Comparison of ENCODE assay signal across 8 mouse cellular contexts in genomic region chr3:101604550-101605223, GRCm38 (mm10). TPM values are rescaled to one million over a fixed set of nuclear protein-coding genes. Genes with fewer than 3 reads are reported as not detected.
DNase-seq lines count a peak whose midpoint lies in the region; ATAC-seq and TF ChIP-seq lines count a peak whose summit lies in the region.

Atp1a1 (minus strand) TSS chr3:101604684.

- peak within 1 kb of the TSS; percentile 86 for H3K4me3 ChIP-seq in bone marrow macrophage, adult 2 months (ENCODE audit: insufficient read depth, low read length)
- peak within 1 kb of the TSS; percentile 80 for H3K4me3 ChIP-seq in embryonic fibroblast, embryonic 13.5 days (ENCODE audit: insufficient read depth, low read length)
- peak within 1 kb of the TSS; percentile 82 for H3K4me3 ChIP-seq in kidney, embryonic 14.5 days (ENCODE audit: low read length)
- H3K4me3 ChIP-seq in limb, embryonic 15.5 days: peak within 1 kb of the TSS; percentile 92

- no peak for TF ChIP-seq CTCF in bone marrow macrophage, adult 2 months (IDR thresholded peaks at IDR 0.05; ENCODE audit: low read depth, low read length)
- TF ChIP-seq CTCF in embryonic fibroblast, embryonic 13.5 days (IDR thresholded peaks at IDR 0.05; ENCODE audit: borderline replicate concordance, insufficient read depth, low read length): no peak

- H3K27ac ChIP-seq in bone marrow macrophage, adult 2 months (ENCODE audit: insufficient read depth, low read depth, low read length): peak within 1 kb of the TSS; percentile 88
- peak within 1 kb of the TSS; percentile 78 for H3K27ac ChIP-seq in embryonic fibroblast, embryonic 13.5 days (ENCODE audit: insufficient read depth, low read length)
- peak within 1 kb of the TSS; percentile 97 for H3K27ac ChIP-seq in kidney, embryonic 14.5 days (ENCODE audit: low read depth, low read length)
- peak within 1 kb of the TSS; percentile 97 for H3K27ac ChIP-seq in limb, embryonic 15.5 days

- peak; percentile 95 for ATAC-seq in kidney, embryonic 14.5 days (ENCODE audit: low FRiP score, low TSS enrichment)
- ATAC-seq in limb, embryonic 15.5 days (ENCODE audit: insufficient number of reproducible peaks, low FRiP score, low TSS enrichment, low read depth): peak; percentile 97

- DNase-seq in A20 (ENCODE audit: low read depth, low spot score): peak; percentile 99
- DNase-seq in heart, adult 9 months (ENCODE audit: low spot score in 2 of 2): peak; percentile 98 to 99
- DNase-seq in monocyte, adult 2 months (ENCODE audit: low read depth in 1 of 2, low spot score in 2 of 2): peak; percentile 93 to 97
- peak; percentile 98 to 99 for DNase-seq in spleen, postnatal 36 days (ENCODE audit: low spot score in 2 of 2)

- WGBS in kidney, embryonic 14.5 days: under 1% methylated on average over 55 of the region's 64 CpGs
- WGBS in limb, embryonic 15.5 days: under 1% methylated on average over 62 of the region's 64 CpGs

- no peaks in the 10 kb centered on the region for H3K27me3 ChIP-seq in kidney, embryonic 14.5 days (ENCODE audit: control insufficient read depth, insufficient read depth, low read length)
- no peaks in the 10 kb centered on the region for H3K27me3 ChIP-seq in limb, embryonic 15.5 days

- no peaks in the 10 kb centered on the region for H3K9me3 ChIP-seq in kidney, embryonic 14.5 days (ENCODE audit: control insufficient read depth, low read length)
- H3K9me3 ChIP-seq in limb, embryonic 15.5 days: no peaks in the 10 kb centered on the region

- H3K36me3 ChIP-seq in kidney, embryonic 14.5 days (ENCODE audit: control insufficient read depth, insufficient read depth, low read length): no peaks in the 10 kb centered on the region
- no peaks in the 10 kb centered on the region for H3K36me3 ChIP-seq in limb, embryonic 15.5 days

- H3K9ac ChIP-seq in kidney, embryonic 14.5 days (ENCODE audit: low read depth, low read length): peak within 1 kb of the TSS; percentile 97
- peak within 1 kb of the TSS; percentile 95 for H3K9ac ChIP-seq in limb, embryonic 15.5 days

- no peak for TF ChIP-seq POLR2A in bone marrow macrophage, adult 2 months (IDR thresholded peaks at IDR 0.05; ENCODE audit: borderline replicate concordance, low read depth, low read length)
- TF ChIP-seq POLR2A in embryonic fibroblast, embryonic 13.5 days (IDR thresholded peaks at IDR 0.05; ENCODE audit: low read depth, low read length): peak; percentile 98

- peak within 1 kb of the TSS; percentile 62 for H3K4me2 ChIP-seq in kidney, embryonic 14.5 days (replicated peaks; ENCODE audit: low read depth, low read length)
- H3K4me2 ChIP-seq in limb, embryonic 15.5 days: peak within 1 kb of the TSS; percentile 89

- H3K4me1 ChIP-seq in bone marrow macrophage, adult 2 months (ENCODE audit: control insufficient read depth, insufficient read depth, low read length): peaks cover 17% of the 10 kb centered on the region
- H3K4me1 ChIP-seq in embryonic fibroblast, embryonic 13.5 days (ENCODE audit: control insufficient read depth, insufficient read depth, low read length): peaks cover 9% of the 10 kb centered on the region
- H3K4me1 ChIP-seq in kidney, embryonic 14.5 days (ENCODE audit: control insufficient read depth, insufficient read depth, low read length): peaks cover 37% of the 10 kb centered on the region
- H3K4me1 ChIP-seq in limb, embryonic 15.5 days: peaks cover 42% of the 10 kb centered on the region

RNA-seq across cellular contexts. Expression of gene Atp1a1, which starts in this region (rescaled TPM):
- 152 and 178 TPM in 2 replicates for polyA plus RNA-seq in bone marrow macrophage, adult 2 months (2012; ENCODE audit: insufficient read depth, insufficient read length, missing spikeins)
- polyA plus RNA-seq in embryonic fibroblast, embryonic 13.5 days (2011; ENCODE audit: insufficient read length, low read depth, missing spikeins): 211 and 238 TPM in 2 replicates
- polyA plus RNA-seq in kidney, embryonic 14.5 days (2014; fragmentation: Nextera tagmentation; extraction: Ambion mirVana): 166 and 280 TPM in 2 replicates
- polyA plus RNA-seq in limb, embryonic 15.5 days (2015; fragmentation: Nextera tagmentation; extraction: Ambion mirVana): 63.5 and 78.0 TPM in 2 replicates

Comparison
In these comparisons a context has a peak if more than half of its experiments do, and no peak if none do; other contexts are left out.
1. Peak in every context shown above with its lines: DNase-seq, ATAC-seq, H3K4me3 ChIP-seq and H3K27ac ChIP-seq.